Mouse (Mus musculus) limb, embryonic 13.5 days (tissue): ENCODE results near the gene Dpp9. TPM values are rescaled to one million over a fixed set of nuclear protein-coding genes. Genes with fewer than 3 reads are reported as not detected.
A peak's percentile ranks its signal among the peaks of the same experiment; 100 is the strongest.

Experiments used
- ATAC-seq: fragments of 200-750 bp; cut with Nextera tagmentation; 2 replicates; pipeline ENCODE4 v1.8.0; 2017; ENCODE audit warnings: low read depth, moderate number of reproducible peaks, moderate TSS enrichment; ENCODE audit not compliant: low FRiP score
- H3K27ac ChIP-seq: fragments of 300-500 bp; sonication (generic); 2 replicates; pipeline ENCODE4 v1.5.1; 2015; ENCODE audit warnings: inconsistent platforms, mild to moderate bottlenecking, moderate library complexity
- H3K27me3 ChIP-seq: fragments of 300-500 bp; sonication (generic); 2 replicates; pipeline ENCODE4 v1.6.1; 2015; ENCODE audit warnings: mild to moderate bottlenecking, inconsistent platforms
- H3K36me3 ChIP-seq: fragments of 300-500 bp; sonication (generic); 2 replicates; pipeline ENCODE4 v1.6.1; 2015; ENCODE audit warnings: inconsistent platforms, mild to moderate bottlenecking, moderate library complexity
- H3K4me1 ChIP-seq: fragments of 300-500 bp; sonication (generic); 2 replicates; pipeline ENCODE4 v1.6.1; 2015; ENCODE audit warnings: inconsistent platforms
- H3K4me2 ChIP-seq: fragments of 300-500 bp; sonication (generic); replicated peaks from 2 replicates; pipeline ENCODE4 v1.6.1; 2015; ENCODE audit warnings: inconsistent platforms, mild to moderate bottlenecking, moderate library complexity
- H3K4me3 ChIP-seq: fragments of 300-500 bp; sonication (generic); 2 replicates; pipeline ENCODE4 v1.5.1; 2015; ENCODE audit warnings: moderate library complexity, mild to moderate bottlenecking, inconsistent platforms
- H3K9ac ChIP-seq: fragments of 300-500 bp; sonication (generic); 2 replicates; pipeline ENCODE4 v1.6.1; 2015; ENCODE audit warnings: mild to moderate bottlenecking, inconsistent platforms
- H3K9me3 ChIP-seq: fragments of 300-500 bp; sonication (generic); 2 replicates; pipeline ENCODE4 v1.6.1; 2016; ENCODE audit warnings: inconsistent platforms
- WGBS: fragments of 180-500 bp; shearing (Covaris S2); methylation state at CpG from one replicate; pipeline ENCODE4 v1.1.7; 2015; 5-methylcytosine and 5-hydroxymethylcytosine counted together
- polyA plus RNA-seq: library from polyadenylated mRNA; unstranded; fragments of >200 nt; fragmentation: Nextera tagmentation; extraction: Ambion mirVana; gene quantifications from 2 replicates; pipeline ENCODE4 v1.2.1, GENCODE M21; 2015

The Dpp9 gene
- polyA plus RNA-seq, 1 experiment from 2014 or later = 39.8 TPM

GRCm38 (mm10) chr17:56202476-56202875 is 16.2 kb downstream of the Dpp9 start:
- Histone ChIP-seq H3K36me3 (peaks cover 90% of the 10 kb centered on the region), H3K4me2 (no peak overlapping the region), H3K27me3 (no peaks in the 10 kb centered on the region), H3K9me3 (no peaks in the 10 kb centered on the region), H3K4me1 (no peaks in the 10 kb centered on the region), H3K27ac (no peak overlapping the region), H3K4me3 (no peak overlapping the region), H3K9ac (no peak overlapping the region)
- WGBS = 94% methylated on average over 8 of the region's 8 CpGs
- no peak for ATAC-seq

DNA sequence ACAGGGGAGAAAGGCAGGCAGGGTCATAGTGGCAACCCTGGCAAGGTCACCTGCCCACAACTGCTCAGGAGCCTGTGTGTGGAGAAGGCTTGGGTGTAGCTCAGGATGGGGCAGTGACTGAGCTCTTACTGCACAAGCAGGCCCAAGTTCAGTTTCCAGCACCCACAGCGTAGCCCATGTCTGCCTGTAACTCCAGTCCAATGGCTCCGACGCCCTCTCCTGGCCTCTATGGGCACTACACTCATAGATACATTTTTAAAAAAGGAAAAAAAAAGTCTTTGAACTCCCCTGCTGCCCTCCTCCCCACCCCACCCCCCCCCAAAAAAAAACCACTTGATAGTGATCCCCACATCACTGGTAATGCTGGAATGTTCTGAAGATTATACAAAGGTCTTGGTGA is 17.1 kb downstream of the Dpp9 start:
- Histone ChIP-seq H3K27ac (no peak overlapping the region), H3K27me3 (no peaks in the 10 kb centered on the region), H3K4me3 (no peak overlapping the region), H3K4me1 (no peaks in the 10 kb centered on the region), H3K9me3 (peaks cover 4% of the 10 kb centered on the region; the same call in 1 of the 2 replicates), H3K36me3 (peaks cover 90% of the 10 kb centered on the region), H3K4me2 (no peak overlapping the region), H3K9ac (no peak overlapping the region)
- ATAC-seq = no peak
- 66% methylated on average over 3 of the region's 3 CpGs for WGBS

GRCm38 (mm10) chr17:56200586-56200985 is 18.1 kb downstream of the Dpp9 start:
- ATAC-seq = no peak
- Histone ChIP-seq H3K4me1 (no peaks in the 10 kb centered on the region), H3K9me3 (peaks cover 4% of the 10 kb centered on the region; the same call in 1 of the 2 replicates), H3K4me3 (no peak overlapping the region), H3K4me2 (no peak overlapping the region), H3K9ac (no peak overlapping the region), H3K27me3 (no peaks in the 10 kb centered on the region), H3K27ac (no peak overlapping the region), H3K36me3 (peaks cover 90% of the 10 kb centered on the region)
- WGBS = 88% methylated on average over 9 of the region's 9 CpGs

- WGBS = 61% methylated on average over 2 of the region's 2 CpGs
- H3K4me1 ChIP-seq = no peaks in the 10 kb centered on the region
- H3K4me3 ChIP-seq = no peak overlapping the region
- no peak overlapping the region for H3K9ac ChIP-seq
- no peak overlapping the region for H3K27ac ChIP-seq
- no peaks in the 10 kb centered on the region for H3K27me3 ChIP-seq
- H3K9me3 ChIP-seq = peaks cover 4% of the 10 kb centered on the region; the same call in 1 of the 2 replicates
- no peak for ATAC-seq
- no peak overlapping the region for H3K4me2 ChIP-seq
- H3K36me3 ChIP-seq = peaks cover 88% of the 10 kb centered on the region
These were observed 21.8 kb downstream of the Dpp9 start for GRCm38 (mm10) chr17:56196860-56197259.

DNA sequence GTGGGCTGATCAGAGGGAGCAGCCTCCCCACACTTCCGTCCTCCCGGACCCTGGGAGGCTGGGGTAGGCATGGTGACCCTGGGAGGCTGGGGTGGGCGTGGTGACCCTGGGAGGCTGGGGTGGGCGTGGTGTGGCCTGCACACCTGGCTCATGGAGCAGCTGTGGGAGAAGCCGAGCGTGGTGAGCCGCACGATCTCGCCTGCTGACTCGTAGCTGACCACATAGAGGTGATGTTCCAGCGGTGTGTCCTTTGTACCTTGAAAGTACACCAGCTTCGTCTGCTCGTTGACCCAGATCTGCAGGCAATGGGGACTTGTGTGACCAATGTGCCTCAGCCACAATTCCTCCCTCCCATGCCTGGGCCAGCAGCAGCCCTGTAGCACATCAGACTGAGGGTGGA is 23.9 kb downstream of the Dpp9 start:
- Histone ChIP-seq H3K4me1 (no peaks in the 10 kb centered on the region), H3K36me3 (peaks cover 94% of the 10 kb centered on the region), H3K4me2 (no peak overlapping the region), H3K4me3 (no peak overlapping the region), H3K27ac (no peak overlapping the region), H3K27me3 (no peaks in the 10 kb centered on the region), H3K9ac (no peak overlapping the region), H3K9me3 (peaks cover 4% of the 10 kb centered on the region; the same call in 1 of the 2 replicates)
- ATAC-seq = no peak
- WGBS = 87% methylated on average over 13 of the region's 13 CpGs

- peaks cover 4% of the 10 kb centered on the region; the same call in 1 of the 2 replicates for H3K9me3 ChIP-seq
- 92% methylated on average over 12 of the region's 12 CpGs for WGBS
- no peak overlapping the region for H3K4me2 ChIP-seq
- H3K9ac ChIP-seq = no peak overlapping the region
- no peaks in the 10 kb centered on the region for H3K4me1 ChIP-seq
- ATAC-seq = no peak
- no peak overlapping the region for H3K27ac ChIP-seq
- no peak overlapping the region for H3K4me3 ChIP-seq
- H3K27me3 ChIP-seq = no peaks in the 10 kb centered on the region
- H3K36me3 ChIP-seq = peaks cover 98% of the 10 kb centered on the region
These were observed 24.3 kb downstream of the Dpp9 start for GRCm38 (mm10) chr17:56194357-56194756.

- Histone ChIP-seq H3K27ac (no peak overlapping the region), H3K4me1 (no peaks in the 10 kb centered on the region), H3K27me3 (no peaks in the 10 kb centered on the region), H3K9ac (no peak overlapping the region), H3K4me2 (no peak overlapping the region), H3K4me3 (no peak overlapping the region), H3K9me3 (no peaks in the 10 kb centered on the region), H3K36me3 (peaks cover 94% of the 10 kb centered on the region)
- ATAC-seq = no peak
- WGBS = 85% methylated on average over 6 of the region's 6 CpGs
These were observed 27.4 kb downstream of the Dpp9 start for GRCm38 (mm10) chr17:56191266-56191665.

DNA sequence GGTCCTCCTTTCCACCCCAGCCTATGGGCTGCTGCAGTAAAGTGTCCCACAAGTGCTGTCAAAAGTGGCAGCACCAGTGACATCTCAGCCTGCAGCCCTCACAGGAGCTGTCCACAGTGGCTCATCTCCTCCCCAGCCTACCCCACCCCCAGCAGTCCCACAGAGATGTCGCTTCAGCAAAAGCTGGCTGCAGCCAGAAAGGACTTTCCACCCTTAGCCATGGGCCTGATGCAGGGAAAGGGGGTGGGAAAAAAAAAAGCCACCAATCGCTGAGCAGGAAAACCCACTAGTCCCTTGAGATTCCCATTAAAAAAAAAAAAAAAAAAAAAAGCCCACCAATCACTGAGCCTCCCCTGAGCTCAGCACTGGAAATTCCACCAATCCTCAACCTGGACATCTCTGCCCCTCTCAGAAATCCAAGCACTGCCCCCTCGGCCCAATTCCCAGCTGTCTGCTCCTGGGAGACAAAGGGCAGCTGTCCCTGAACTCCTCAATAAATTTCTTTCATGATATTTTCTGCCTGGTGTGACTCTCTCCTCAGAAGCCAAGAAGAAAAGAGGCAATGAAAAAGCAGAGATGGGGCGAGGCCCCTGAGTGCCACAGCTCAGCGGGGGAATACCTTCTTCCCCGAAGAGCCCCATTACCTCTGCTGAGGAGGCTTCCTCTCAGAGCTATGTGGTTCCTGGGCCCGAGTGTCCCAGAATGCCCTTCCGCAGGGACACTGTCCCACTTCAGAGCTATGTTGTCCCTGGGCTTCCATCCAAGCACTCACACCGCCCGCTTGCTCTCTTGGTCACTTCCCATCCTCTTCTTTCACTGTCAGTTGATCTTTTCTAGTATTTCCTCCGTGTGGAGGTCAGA is 33.2 kb downstream of the Dpp9 start:
- peak overlapping the region; percentile 70 for H3K27ac ChIP-seq
- H3K4me1 ChIP-seq = peaks cover 25% of the 10 kb centered on the region
- H3K9ac ChIP-seq = peak overlapping the region; percentile 51
- no peak overlapping the region for H3K4me3 ChIP-seq
- peak overlapping the region; percentile 95 for H3K4me2 ChIP-seq
- WGBS = 44% methylated on average over 11 of the region's 11 CpGs
- H3K36me3 ChIP-seq = peaks cover 58% of the 10 kb centered on the region
- H3K9me3 ChIP-seq = no peaks in the 10 kb centered on the region
- H3K27me3 ChIP-seq = no peaks in the 10 kb centered on the region
- peak; percentile 33; the same call in 1 of the 2 replicates for ATAC-seq

GRCm38 (mm10) chr17:56183658-56184103 is 35.0 kb downstream of the Dpp9 start, which contains the start of gene Mydgf:
Gene Mydgf, minus strand, starts transcription at chr17:56183920.
- H3K27ac ChIP-seq = peak within 1 kb of the TSS; percentile 58
- peak within 1 kb of the TSS; percentile 79 for H3K4me3 ChIP-seq
- H3K9me3 ChIP-seq = no peaks in the 10 kb centered on the region
- peaks cover 58% of the 10 kb centered on the region for H3K36me3 ChIP-seq
- no peaks in the 10 kb centered on the region for H3K27me3 ChIP-seq
- peak; percentile 92 for ATAC-seq
- peak within 1 kb of the TSS; percentile 95 for H3K4me2 ChIP-seq
- peak within 1 kb of the TSS; percentile 81 for H3K9ac ChIP-seq
- H3K4me1 ChIP-seq = peaks cover 25% of the 10 kb centered on the region
- WGBS = under 1% methylated on average over 47 of the region's 47 CpGs

- H3K27ac ChIP-seq = peak overlapping the region; percentile 58
These were observed 35.6 kb downstream of the Dpp9 start for GRCm38 (mm10) chr17:56182975-56183657.

DNA sequence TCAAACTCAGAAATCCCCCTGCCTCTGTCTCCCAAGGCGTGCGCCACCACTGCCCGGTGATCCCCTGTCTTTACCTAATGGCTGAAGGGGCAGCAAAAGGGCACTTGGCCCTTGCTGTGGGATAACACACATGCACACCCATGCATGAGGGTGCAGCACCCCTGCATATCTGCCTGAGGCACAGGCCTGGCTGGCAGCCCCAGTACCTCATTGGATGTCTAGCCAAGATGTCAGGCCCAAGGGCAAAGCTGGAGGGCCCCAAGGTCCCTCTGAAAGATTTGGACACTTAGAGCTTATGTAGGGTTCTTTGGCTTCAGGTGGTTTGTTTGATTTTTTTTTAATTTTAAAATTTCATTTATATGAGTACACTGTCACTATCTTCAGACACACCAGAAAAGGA is 43.3 kb downstream of the Dpp9 start:
- Histone ChIP-seq H3K9ac (no peak overlapping the region), H3K4me3 (no peak overlapping the region), H3K9me3 (no peaks in the 10 kb centered on the region), H3K27ac (no peak overlapping the region), H3K4me2 (no peak overlapping the region), H3K36me3 (peaks cover 74% of the 10 kb centered on the region), H3K27me3 (no peaks in the 10 kb centered on the region), H3K4me1 (no peaks in the 10 kb centered on the region)
- no peak for ATAC-seq
- 98% methylated on average over 3 of the region's 3 CpGs for WGBS

More at GRCm38 (mm10) chr17:56182975-56183657, 35.6 kb downstream of the Dpp9 start:
- Histone ChIP-seq H3K27me3 (no peaks in the 10 kb centered on the region), H3K9ac (peak overlapping the region; percentile 81), H3K9me3 (no peaks in the 10 kb centered on the region), H3K36me3 (peaks cover 58% of the 10 kb centered on the region), H3K4me1 (peaks cover 25% of the 10 kb centered on the region), H3K4me3 (peak overlapping the region; percentile 79), H3K4me2 (peak overlapping the region; percentile 95)
- WGBS = 2% methylated on average over 14 of the region's 14 CpGs
- peak; percentile 30 for ATAC-seq

GRCm38 (mm10) chr17:56173401-56174046 is 45.2 kb downstream of the Dpp9 start:
- WGBS = 54% methylated on average over 10 of the region's 10 CpGs
- Histone ChIP-seq H3K4me2 (no peak overlapping the region), H3K4me1 (no peaks in the 10 kb centered on the region), H3K4me3 (no peak overlapping the region), H3K27ac (no peak overlapping the region), H3K27me3 (no peaks in the 10 kb centered on the region), H3K9me3 (no peaks in the 10 kb centered on the region), H3K9ac (no peak overlapping the region), H3K36me3 (peaks cover 56% of the 10 kb centered on the region)
- no peak for ATAC-seq
